Mouse (Mus musculus) cerebellum, postnatal 25 days (tissue): Measurements from ENCODE around the gene Bbs9.
"Not testable (repeated sequence)": the region's sequence is repeated elsewhere in the genome, so short reads cannot be mapped to it uniquely, and the experiment has no call there.

Experiments
- DNase-seq, 2 experiments: peaks; one replicate each; pipeline ENCODE4 v3.0.0; 2021; ENCODE audit warnings: mixed read lengths in 2 of 2

Gene Bbs9

DNA sequence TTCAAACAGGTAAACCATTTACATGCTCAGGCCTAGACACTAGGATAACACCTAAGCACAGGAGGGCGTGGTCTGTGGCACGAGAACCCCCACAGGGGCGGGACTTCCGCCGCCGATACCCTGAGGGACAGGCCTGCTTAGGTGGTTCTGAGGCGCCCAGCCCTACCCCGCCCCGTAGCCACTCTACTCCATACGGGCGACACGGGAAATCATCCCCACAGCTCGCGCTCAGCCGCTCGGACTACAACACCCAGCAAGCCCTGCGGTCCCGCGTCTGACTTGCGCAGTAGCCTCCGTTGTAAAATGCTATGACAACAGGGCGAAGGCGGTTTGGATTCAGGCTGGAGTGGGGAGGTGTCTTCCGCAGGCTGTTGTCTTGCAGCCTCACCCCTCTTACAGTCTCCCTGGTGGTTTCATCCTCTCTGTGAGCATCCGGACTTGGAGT lies at the start of gene Bbs9:
Gene Bbs9, plus strand, starts transcription at position 292 of the 445 bp plus-strand sequence.
- DNase-seq, result peak; percentile 95 to 96

DNA sequence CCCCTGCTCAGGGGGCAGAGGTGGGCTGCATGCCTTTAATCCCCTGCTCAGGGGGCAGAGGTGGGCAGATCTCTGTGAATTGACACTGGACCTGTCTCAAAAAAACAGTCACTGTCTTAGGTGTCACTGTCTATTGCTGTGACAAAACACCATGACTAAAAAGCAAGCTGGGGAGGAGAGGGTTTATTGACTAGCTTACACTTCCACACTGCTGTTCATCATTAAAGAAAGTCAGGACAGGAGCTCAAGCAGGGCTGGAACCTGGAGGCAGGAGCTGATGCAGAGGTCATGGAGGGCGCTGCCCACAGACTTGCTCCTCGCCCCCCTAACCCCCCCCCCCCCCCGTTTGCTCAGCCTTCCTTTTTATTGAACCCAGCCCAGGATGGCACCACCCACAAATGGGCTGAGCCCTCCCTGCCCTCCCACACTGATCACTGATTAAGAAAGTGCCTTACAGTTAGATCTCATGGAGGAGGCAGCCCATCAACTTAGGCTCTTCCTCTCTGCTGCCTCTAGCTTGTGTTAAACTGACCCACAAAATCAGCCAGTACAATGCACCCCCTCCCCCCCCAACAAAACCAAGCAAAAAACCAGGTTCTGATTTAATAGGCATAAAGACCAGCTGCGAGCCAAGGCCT lies 47.4 kb upstream of the Bbs9 start:
- no peak for DNase-seq

DNA sequence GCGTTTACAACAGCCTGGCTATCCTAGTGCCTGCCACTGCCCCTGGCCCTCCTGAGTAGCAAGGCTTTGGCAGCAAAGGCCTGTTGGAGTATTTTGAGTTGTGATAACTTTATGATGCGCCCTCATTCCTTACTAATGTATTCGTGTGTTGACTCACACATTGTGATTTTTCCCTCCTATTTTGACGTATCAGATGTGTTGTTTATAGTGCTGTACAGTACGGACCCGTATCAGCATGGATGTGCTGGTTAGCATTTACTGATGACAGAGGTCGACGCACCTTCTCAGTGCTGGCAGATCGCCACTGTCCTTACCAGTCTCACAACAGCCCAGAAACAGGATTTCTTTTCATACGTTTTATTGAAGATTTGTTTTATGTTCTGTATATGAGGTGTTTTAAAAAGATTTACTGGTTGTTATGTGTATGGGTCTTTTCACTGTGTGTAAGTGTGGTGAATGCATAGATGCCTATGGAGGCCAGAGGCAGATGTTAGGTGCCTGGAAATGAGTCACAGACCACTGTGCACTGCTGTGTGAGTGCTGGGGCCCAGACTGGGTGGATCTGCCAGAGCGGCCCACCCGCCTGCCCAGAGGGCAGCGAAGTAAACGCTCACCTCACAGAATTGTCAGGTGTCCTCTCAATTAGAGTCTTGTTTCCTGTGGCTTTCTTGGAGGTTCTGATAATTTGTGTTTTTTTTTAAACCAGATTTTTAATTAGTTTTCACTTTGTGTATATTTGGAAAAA lies 46.7 kb upstream of the Bbs9 start:
- DNase-seq, result no peak

GRCm38 (mm10) chr9:22429533-22430241 lies 45.8 kb upstream of the Bbs9 start:
- peak; percentile 25 to 28 for DNase-seq

DNA sequence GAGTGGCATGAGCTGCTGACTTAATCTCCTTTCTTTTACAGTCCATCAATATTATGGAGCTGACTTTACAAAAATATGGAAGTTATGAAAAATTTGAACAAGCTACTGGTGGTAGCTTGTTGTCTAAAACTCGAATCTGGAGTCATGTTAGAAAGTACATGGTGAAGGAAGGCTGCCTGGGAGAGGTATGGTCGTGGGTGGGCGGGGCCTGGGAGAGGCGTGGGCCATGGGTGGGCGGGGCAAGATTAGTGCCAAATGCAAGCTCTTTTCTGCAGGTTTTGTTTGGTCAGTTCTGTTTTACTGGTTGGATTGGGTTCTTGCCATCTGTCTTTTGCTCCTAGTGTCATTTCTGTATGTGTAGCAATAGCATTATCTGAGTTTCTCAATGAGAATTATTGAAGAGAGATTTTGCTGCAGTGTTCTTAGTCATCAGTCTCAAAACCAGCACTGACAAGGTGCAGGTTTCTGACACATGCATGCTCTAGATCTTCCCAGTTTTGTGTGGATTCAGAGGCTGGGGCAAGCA lies 45.1 kb upstream of the Bbs9 start:
- no peak for DNase-seq

- DNase-seq, result no peak
Measured at GRCm38 (mm10) chr9:22433221-22433620, 42.3 kb upstream of the Bbs9 start.

GRCm38 (mm10) chr9:22434101-22434500 lies 41.4 kb upstream of the Bbs9 start:
- no peak for DNase-seq

- DNase-seq, result no peak
Measured at GRCm38 (mm10) chr9:22438826-22439225, 36.7 kb upstream of the Bbs9 start.

- no peak for DNase-seq
Measured at GRCm38 (mm10) chr9:22443157-22443556, 32.4 kb upstream of the Bbs9 start.

GRCm38 (mm10) chr9:22445123-22445522 lies 30.4 kb upstream of the Bbs9 start:
- DNase-seq, result no peak

- no peak for DNase-seq
Measured at GRCm38 (mm10) chr9:22447213-22447612, 28.3 kb upstream of the Bbs9 start.

GRCm38 (mm10) chr9:22448420-22448819 lies 27.1 kb upstream of the Bbs9 start:
- DNase-seq, result peak; percentile 28 to 54

- DNase-seq, result no peak
Measured at GRCm38 (mm10) chr9:22449209-22449608, 26.3 kb upstream of the Bbs9 start.

DNA sequence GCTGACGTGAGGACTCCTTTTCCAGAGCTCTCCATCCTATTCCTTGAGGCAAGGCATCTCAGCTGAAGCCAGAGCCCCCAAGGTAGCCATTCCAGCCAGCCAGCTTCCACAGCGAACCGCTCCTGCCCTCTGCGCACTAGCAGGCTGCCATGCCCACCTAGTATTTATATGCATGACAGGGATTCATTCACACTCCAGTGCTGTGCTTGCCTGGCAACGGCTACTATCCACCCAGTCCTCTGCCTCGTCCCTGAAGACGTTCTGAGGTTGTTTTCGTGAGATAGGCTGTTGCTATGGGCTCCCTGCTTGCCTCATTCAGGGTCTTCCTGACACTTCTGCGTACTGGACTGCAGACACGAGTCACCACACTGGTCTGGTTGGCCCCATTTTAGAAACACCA lies 22.8 kb upstream of the Bbs9 start:
- no peak for DNase-seq

DNA sequence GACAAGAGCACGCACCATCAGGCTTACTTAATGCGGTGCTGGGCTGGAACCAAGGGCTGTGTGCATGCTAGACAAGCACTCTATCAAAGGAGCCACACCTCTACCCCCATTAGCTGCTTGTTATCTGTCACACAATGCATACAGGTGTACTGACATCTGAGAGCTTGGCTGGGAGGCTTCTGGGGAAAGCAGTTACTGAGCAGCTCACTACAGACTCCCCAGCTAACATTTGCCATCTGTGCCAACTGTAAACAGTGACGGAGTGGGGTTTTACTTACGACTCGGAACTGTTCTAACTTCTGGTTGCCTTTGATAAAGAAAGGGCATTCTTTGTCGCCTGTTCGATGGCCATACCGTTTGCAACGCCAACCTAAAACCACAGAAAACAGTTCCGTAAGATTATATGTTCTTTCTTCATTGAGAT lies 22.0 kb upstream of the Bbs9 start:
- no peak for DNase-seq

- DNase-seq, result not testable (repeated sequence)
Measured at GRCm38 (mm10) chr9:22453990-22454389, 21.5 kb upstream of the Bbs9 start, which contains the start of gene Gm17545. Gene Gm17545, plus strand, starts transcription at chr9:22454290.

DNA sequence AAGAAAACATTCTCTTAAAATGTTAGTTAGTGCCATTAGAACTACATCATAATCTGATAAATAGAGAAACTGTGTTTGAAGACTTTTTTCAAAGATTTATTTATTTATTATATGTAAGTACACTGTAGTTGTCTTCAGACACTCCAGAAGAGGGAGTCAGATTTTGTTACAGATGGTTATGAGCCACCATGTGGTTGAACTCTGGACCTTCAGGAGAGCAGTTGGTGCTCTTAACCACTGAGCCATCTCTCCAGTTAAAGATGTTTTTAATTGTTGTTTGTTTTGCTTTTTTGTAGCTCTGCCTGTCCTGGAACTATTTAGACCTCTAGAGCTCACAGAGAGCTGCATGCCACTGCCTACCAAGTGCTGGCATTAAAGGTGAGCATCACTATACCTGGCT lies 20.5 kb upstream of the Bbs9 start:
- DNase-seq, result no peak

GRCm38 (mm10) chr9:22457142-22457835 lies 18.2 kb upstream of the Bbs9 start:
- DNase-seq, result no peak

DNA sequence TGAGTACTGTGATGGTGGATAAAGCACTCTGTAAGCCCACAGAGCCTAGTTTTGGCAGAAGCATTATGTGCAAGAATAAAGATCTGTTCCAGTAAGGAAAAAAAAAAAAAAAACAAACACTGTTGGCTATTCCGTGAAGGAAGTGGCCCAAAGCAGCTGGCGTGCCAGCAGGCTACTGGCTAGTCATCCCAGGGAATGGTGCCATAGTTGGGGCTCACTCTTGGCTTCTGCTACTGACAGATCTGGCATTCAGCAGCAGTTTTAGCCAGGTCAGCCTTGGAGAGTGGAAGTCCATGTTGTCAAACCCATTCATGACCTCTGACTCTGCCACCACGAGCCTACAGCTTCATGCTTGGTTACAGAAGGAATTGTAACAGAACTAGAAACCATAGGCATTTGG lies 13.6 kb upstream of the Bbs9 start:
- peak; percentile 94 to 95 for DNase-seq

GRCm38 (mm10) chr9:22466212-22466611 lies 9.3 kb upstream of the Bbs9 start:
- no peak for DNase-seq

DNA sequence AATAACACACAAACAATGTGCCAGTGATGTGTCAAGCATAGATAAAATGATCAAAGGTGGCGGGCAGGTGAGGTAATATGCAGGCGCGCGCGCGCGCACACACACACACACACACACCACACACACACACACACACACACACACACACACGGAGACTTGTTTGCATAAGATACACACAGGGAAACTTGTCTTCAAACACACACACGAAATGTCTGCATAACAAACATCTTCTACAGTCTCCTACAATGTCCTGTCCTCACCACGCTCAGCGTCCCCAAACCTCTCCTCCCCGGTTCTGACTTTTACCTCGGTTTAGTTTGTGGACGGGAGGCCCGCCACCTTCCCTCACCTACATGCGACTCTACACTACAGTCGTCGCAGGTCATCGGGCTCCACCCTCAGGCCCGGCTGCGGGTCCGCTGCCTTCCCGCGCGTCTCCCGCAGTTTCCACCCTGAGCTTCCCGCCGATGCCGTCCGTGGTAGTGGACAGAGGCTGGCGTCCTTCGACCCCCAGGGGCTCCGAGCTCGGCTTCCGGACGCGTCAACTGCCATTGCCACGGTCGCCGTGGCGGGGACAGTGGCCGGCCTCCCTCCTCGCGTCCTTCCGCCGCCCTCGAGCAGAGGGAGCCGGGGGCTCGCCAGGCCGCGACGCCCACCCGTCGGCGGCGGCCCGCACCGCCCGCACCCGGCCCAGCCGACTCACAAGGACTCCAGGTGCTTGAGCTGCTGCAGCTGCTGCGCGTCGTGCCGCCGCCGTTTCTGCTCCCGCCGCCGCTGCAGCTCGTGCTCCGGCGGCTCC lies 7.9 kb upstream of the Bbs9 start:
- peak; percentile 71 for DNase-seq
